Mouse (Mus musculus): Measurements from ENCODE around the gene Olfr91. TPM values are rescaled to one million over a fixed set of nuclear protein-coding genes. Genes with fewer than 3 reads are reported as not detected.

The Olfr91 gene
- polyA plus RNA-seq (2021; fragmentation: Nextera tagmentation), result not detected in 2 replicates
- long read RNA-seq, experiment 1, result 0 reads
- long read RNA-seq, experiment 2, result 0 reads

DNA sequence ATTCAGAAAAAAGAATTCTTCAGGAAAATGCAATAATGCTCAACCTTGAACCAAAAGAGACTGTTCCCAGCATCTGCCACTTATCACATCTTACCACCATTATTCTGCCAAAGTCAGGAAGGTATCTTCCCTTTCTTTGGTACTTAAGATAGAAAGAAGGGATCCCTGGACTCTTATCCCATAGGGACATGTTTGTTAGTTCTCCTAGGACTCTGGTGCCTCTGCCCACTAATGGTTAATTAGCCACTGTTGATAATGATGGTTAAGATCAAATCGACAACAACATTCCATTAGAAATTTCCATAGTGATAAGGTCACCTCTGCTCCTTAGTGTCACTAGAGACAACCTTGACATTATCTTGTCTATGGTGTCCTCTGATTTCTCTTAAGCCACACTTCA is at the start of gene Olfr91:
TSS of gene Olfr91 (minus strand) at position 101 of the 400 bp plus-strand sequence.

DNA sequence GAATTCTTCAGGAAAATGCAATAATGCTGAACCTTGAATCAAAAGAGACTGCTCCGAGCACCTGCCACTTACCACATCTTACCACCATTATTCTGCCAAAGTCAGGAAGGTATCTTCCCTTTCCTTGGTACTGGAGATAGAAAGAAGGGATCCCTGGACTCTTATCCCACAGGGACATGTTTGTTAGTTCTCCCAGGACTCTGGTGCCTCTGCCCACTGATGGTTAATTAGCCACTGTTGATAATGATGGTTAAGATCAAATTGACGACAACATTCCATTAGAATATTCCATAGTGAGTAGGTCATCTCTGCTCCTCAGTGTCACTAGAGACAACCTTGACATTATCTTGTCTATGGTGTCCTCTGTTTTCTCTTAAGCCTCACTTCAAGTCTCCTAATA is 21.9 kb upstream of the Olfr91 start, which contains the start of gene Olfr92:
TSS of gene Olfr92 (minus strand) at position 101 of the 400 bp plus-strand sequence.

DNA sequence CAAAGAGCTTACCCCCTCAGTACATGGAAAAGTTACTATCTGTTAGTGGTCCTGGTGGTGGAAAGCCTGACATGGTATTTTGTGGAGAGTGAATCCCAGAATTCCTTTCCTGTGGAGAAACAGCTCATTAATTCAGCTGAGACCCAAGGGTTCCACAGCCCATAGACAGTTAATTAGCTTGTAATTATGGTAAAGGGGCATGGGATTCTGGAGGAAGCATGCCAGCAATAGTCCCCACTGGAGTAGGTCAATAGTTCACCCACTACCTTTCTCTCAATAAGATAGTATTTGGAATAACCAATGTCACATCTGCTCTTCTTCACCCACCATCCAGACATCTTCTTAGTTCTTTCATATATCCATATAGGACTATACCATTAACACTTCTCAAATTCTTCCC is 9.7 kb downstream of the Olfr91 start, which contains the start of gene Olfr90:
TSS of gene Olfr90 (minus strand) at position 101 of the 400 bp plus-strand sequence.

DNA sequence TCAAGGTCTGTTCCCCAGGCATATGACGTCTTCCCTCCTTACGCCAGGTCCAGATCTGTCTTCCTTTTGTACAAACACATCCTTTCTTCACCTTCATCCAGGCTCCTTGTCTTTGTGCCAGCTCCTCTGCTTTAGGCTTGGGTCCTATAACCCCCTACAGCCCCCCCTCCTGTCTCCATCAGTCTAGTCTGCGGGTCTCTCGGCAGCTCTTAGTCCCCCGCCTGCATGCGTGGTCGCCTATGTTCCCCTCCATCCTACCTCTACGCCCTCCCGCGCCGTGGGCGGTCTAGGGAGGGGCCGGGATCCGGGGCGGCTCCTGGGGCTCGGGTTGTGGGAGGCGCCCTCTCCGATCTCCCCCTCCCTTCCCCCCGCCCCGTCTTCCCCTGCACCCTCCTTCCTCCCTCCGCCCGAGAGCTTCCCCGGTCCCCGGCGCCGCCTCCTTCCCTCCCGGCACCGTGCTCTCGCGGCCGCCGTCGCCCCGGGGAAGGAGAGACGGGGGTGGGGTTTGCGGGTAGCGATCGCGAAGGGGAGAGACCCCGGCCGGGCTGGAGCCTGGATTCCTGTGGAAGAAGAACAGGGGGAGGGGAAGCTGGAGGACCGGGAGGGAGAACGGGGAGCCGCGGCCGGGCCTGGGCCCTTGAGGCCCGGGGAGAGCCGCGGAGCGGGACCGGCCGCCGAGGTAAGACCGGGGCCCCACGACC is 52.3 kb downstream of the Olfr91 start, which contains the start of gene Gabbr1:
TSS of gene Gabbr1 (plus strand) at position 356 of the 701 bp plus-strand sequence.

Other genes with a start within 250 kb of the Olfr91 start
- gene Trim15, start 231.1 kb downstream of the Olfr91 start, polyA plus RNA-seq (2021; fragmentation: Nextera tagmentation), result not detected in 2 replicates
- gene Trim10, start 228.7 kb downstream of the Olfr91 start, polyA plus RNA-seq (2021; fragmentation: Nextera tagmentation), result not detected in 2 replicates
- 0.08 and 0.12 TPM in 2 replicates for gene Trim40, start 208.2 kb downstream of the Olfr91 start, polyA plus RNA-seq (2021; fragmentation: Nextera tagmentation)
- gene Trim31, start 200.2 kb downstream of the Olfr91 start, polyA plus RNA-seq (2021; fragmentation: Nextera tagmentation), result not detected in 2 replicates
- gene Rnf39, start 155.4 kb downstream of the Olfr91 start, polyA plus RNA-seq (2021; fragmentation: Nextera tagmentation), result 6.4 and 8.9 TPM in 2 replicates
- 228 and 260 TPM in 2 replicates for gene Ppp1r11, start 146.5 kb downstream of the Olfr91 start, polyA plus RNA-seq (2021; fragmentation: Nextera tagmentation)
- gene Znrd1, start 139.7 kb downstream of the Olfr91 start, polyA plus RNA-seq (2021; fragmentation: Nextera tagmentation), result 74.8 and 82.8 TPM in 2 replicates
- 5.4 and 6.6 TPM in 2 replicates for gene Znrd1as, start 139.7 kb downstream of the Olfr91 start, polyA plus RNA-seq (2021; fragmentation: Nextera tagmentation)
- gene 2410137M14Rik, start 117.0 kb downstream of the Olfr91 start, polyA plus RNA-seq (2021; fragmentation: Nextera tagmentation), result 0.32 and 0.35 TPM in 2 replicates
- gene H2-M5, start 108.7 kb downstream of the Olfr91 start, polyA plus RNA-seq (2021; fragmentation: Nextera tagmentation), result 0.13 and 0.44 TPM in 2 replicates
- gene Zfp57, start 97.1 kb downstream of the Olfr91 start, polyA plus RNA-seq (2021; fragmentation: Nextera tagmentation), result 1.6 and 1.9 TPM in 2 replicates
- gene Mog, start 74.9 kb downstream of the Olfr91 start, polyA plus RNA-seq (2021; fragmentation: Nextera tagmentation), result 88.6 and 118 TPM in 2 replicates
- gene Gabbr1, start 52.3 kb downstream of the Olfr91 start, polyA plus RNA-seq (2021; fragmentation: Nextera tagmentation), result 57.4 and 138 TPM in 2 replicates
- not detected in 2 replicates for gene Olfr90, start 9.8 kb downstream of the Olfr91 start, polyA plus RNA-seq (2021; fragmentation: Nextera tagmentation)
- gene Olfr92, start 21.8 kb upstream of the Olfr91 start, polyA plus RNA-seq (2021; fragmentation: Nextera tagmentation), result not detected in 2 replicates
- gene Olfr93, start 63.2 kb upstream of the Olfr91 start, polyA plus RNA-seq (2021; fragmentation: Nextera tagmentation), result not detected in 2 replicates
- gene Ubd, start 95.6 kb upstream of the Olfr91 start, polyA plus RNA-seq (2021; fragmentation: Nextera tagmentation), result not detected in 2 replicates
- gene Olfr94, start 102.7 kb upstream of the Olfr91 start, polyA plus RNA-seq (2021; fragmentation: Nextera tagmentation), result not detected in 2 replicates
- gene Olfr95, start 114.8 kb upstream of the Olfr91 start, polyA plus RNA-seq (2021; fragmentation: Nextera tagmentation), result not detected in 2 replicates
- not detected in 2 replicates for gene Olfr96, start 121.9 kb upstream of the Olfr91 start, polyA plus RNA-seq (2021; fragmentation: Nextera tagmentation)
- gene Olfr97, start 139.1 kb upstream of the Olfr91 start, polyA plus RNA-seq (2021; fragmentation: Nextera tagmentation), result not detected in 2 replicates
- not detected in 2 replicates for gene Olfr98, start 165.5 kb upstream of the Olfr91 start, polyA plus RNA-seq (2021; fragmentation: Nextera tagmentation)
- 4.9 and 5.0 TPM in 2 replicates for gene H2-M3, start 171.9 kb upstream of the Olfr91 start, polyA plus RNA-seq (2021; fragmentation: Nextera tagmentation)
- not detected in 2 replicates for gene Olfr99, start 185.2 kb upstream of the Olfr91 start, polyA plus RNA-seq (2021; fragmentation: Nextera tagmentation)
- not detected in 2 replicates for gene Olfr101, start 206.0 kb upstream of the Olfr91 start, polyA plus RNA-seq (2021; fragmentation: Nextera tagmentation)
- not detected in 2 replicates for gene Olfr102, start 218.8 kb upstream of the Olfr91 start, polyA plus RNA-seq (2021; fragmentation: Nextera tagmentation)
- not detected in 2 replicates for gene Olfr103, start 241.4 kb upstream of the Olfr91 start, polyA plus RNA-seq (2021; fragmentation: Nextera tagmentation)